Mouse (Mus musculus) CD8-positive naive resting alpha-beta T cell, adult 2 months (primary cell): ENCODE results near the gene Adh6b.
"Not testable (repeated sequence)": the region's sequence is repeated elsewhere in the genome, so short reads cannot be mapped to it uniquely, and the experiment has no call there.

Experiments
- DNase-seq, 2 experiments: peaks; one replicate each; pipeline ENCODE4 v3.0.0; 2022; ENCODE audit warnings: low read depth in 2 of 2, low spot score in 2 of 2

Adh6b gene

DNA sequence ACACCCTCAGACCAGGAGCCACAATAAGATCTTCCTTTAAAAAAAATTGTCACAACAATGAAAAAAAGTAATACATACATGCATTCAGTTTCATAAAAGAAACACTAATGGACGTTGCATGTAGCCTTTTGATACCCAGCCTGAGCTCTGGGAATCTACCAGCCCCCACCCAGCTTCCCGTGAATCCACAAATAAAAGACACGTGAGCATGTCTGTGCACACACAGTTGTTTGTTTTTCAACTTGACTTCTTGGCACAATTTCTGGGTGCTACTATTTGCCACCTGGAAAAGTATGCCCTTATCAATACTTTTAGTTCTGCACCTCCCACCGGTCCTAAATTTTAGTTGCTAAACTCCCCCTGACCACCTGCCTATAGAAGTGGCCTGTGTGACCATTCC, 19.1 kb downstream of the Adh6b start:
- no peak for DNase-seq

DNA sequence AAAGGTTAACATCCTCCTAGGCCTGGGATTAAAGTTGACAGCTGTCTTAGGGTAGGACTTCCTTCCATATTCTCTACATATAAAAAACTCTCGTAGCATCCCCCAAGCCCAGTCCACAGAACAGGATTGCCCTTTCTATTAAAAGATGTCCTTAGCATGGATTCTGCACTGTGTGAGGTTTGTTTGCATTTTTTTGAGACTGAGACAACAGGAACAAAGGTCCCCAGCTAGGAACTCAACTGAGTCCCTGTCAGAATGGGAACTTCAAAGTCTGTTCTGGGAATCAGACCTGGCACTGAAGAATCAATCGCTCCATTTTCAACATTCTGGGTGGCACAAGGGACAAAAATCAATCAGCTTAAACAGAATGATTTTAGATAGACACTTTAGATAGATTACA, 21.3 kb downstream of the Adh6b start:
- DNase-seq, result no peak

DNA sequence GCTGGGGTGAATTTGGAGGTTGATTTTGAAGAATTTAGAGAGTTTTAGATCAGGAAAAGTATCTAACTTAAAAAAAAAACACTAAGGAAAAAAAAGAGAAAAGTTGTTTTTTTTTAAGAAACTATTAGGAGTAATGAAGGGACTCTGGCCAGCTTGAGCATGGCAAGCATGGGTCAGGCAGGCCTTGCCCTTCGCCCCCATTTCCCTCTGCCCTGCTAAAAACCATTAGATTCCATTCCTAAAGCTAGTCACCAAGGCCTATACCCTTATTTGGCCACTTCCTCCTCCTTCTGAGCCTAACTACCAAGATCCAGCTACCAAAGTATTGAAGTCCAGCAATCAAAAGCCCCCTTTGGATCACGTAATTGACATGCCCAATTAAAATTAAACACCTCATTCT, 24.6 kb downstream of the Adh6b start:
- no peak for DNase-seq

DNA sequence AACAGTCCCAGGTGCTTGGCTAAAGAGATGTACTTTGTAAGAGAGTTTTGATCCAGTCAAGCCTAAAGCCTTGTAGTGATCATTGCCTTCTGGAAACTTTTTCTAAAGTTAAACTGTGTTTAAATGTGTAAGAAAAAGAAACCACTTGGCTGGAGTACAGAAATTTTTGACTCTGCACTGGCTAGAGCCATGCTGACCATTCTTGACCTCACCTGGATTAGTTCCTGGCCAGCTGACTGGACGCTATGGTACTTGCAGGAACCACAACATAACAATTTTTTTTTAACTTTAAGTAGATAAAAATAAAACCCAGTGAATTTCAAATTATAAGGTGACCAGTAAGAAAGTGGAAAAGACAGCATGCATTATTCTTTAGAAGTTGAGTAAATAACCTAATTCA, 28.0 kb downstream of the Adh6b start:
- DNase-seq, result no peak

DNA sequence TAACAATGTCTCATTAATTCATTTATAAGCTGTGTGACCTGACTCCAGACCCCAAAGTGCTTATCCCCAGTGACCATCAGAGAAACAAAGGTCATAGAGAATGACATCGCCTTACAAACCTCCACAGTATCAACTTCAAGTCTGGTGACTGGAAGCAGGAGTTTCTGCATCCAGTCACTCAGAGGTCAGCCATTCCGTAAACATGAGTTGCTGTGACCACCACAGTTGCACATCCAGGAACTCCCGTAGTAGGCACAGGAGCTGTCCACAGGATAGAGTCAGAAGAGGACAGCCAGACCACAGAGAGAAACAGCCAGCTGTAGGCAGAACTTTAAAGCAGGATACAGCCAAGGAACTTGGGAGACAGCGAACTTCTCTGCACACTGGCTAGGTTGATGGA, 28.7 kb downstream of the Adh6b start:
- not testable (repeated sequence) for DNase-seq

DNA sequence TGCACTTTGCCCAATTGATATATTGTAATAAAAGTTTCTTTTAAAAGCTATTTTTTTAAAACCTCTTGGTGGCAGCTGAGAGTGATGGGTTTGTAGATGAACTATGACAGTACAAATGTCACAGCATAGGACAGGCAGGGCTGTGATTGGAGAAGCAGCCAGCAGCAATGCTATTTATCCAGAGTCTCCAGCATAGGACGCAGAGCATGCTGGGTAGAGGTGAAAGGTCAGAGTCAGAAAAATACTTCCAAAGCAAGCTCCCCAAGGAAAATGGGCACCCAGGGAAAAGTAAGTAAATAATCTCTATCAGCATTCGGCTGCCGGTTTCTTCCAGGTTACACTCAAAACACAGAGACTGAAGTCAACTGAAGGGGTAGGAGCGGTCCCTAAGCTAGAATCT, 32.3 kb downstream of the Adh6b start:
- DNase-seq, result no peak

DNA sequence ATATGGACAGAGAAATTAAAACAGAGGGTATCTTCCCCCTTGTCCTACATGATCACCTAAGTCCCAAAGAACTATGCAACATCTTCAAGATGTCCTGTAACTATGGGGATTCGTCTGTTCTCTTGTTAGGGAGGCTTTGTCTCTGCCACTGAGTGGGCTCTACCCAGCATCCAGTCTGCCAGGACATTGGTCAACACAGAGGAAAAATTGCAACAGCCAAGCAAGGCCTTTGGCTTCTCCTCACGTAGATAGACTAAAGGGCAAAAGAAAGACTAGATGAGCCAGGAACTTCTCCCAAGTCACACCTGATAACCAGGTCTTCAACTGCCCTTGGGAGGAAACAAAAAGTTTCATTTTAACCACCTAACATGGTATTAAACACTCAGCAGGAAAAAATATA, 33.6 kb downstream of the Adh6b start:
- no peak for DNase-seq

DNA sequence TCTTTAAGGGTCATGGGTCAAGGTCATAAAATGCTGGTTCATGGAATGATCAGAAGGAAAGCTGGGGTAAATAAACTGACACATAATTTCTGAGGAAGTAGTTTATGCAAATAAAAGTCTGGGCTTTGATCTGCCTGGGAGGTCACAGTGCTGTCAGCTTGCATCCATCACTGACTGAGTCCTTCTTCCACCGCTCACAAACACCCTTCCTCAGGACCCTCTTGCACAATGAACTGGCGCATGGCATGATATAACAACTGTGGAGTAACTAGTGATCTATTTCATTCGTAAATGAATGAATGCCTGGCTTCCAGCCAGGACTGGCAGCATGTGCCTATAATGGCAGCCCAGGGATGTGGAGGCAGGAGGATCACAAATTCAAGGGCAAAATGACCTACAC, 39.6 kb downstream of the Adh6b start:
- DNase-seq, result no peak

DNA sequence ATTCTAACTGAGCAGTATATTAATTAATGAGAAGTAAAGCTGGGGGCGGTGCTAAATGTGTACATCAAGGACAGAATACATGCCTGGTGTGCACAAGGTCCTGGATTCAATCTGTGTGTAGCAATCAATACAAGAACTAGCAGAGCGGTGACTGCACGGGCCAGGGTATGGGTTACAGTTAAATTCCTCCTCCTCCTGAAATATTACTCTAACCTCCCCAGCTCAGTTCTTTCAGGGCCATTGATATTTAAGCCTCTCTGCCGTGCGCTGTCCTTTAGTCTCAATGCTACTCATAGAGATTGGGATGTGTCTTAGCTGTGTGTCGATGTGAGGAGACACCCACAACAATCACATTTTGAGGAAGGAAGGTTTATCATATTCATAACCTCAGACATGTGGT, 45.6 kb downstream of the Adh6b start:
- no peak for DNase-seq

DNA sequence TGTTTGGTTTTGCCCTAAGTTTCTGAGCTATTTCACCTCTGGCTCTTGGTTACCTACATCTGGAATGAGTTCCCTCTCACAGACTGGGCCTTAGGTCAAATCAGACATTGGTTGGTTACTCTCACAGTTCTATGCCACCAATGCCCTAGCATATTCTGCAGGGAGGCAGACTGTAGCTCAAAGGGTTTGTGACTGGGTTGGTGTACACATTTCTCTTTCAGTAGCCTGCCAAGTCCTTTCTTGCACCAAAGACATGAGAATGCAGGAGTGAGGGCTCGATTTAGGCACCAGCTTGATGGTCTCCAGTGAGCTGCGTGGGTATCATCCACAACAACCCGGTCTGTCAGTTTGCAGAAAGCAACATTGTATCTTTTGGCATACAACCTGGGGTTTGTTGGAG, 63.3 kb downstream of the Adh6b start:
- no peak for DNase-seq

DNA sequence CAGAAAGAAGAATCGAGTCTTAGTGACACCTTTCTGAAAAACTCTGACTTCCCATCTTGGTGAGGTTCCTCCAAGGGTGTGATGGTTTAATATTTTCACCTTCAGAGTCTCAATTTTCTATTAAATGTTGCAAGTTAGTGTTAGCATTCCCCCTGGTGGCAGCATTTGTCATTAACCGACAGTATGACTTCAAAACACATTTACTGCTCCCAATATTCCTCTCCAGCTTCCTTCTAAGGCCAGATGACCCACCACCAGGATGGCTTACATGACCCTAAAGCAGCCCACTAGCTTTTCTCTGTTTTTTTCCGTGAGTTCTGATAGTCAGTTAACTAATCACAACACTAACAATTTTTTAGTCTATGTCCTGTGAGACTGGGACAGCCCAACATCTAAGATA, 63.8 kb downstream of the Adh6b start:
- DNase-seq, result no peak

DNA sequence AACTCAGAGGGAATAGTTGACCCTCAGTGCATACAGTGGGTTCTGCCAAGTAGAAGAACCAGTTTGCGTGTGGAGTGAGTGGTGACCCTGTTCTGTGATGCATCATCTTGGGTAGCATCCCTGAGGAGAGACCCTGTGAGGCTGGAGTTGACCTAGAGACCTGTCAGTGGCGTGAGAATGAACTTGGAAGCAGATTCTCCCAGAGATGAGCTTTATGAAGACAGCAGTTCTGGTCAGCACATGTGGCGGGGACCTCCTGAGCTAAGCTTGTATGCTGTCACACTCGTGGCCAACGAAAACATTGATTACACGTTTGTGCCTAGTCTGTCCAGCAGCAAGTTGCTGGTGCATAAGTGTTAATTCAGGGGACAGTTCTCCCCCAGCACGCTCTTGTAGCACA, 64.3 kb downstream of the Adh6b start:
- no peak for DNase-seq

DNA sequence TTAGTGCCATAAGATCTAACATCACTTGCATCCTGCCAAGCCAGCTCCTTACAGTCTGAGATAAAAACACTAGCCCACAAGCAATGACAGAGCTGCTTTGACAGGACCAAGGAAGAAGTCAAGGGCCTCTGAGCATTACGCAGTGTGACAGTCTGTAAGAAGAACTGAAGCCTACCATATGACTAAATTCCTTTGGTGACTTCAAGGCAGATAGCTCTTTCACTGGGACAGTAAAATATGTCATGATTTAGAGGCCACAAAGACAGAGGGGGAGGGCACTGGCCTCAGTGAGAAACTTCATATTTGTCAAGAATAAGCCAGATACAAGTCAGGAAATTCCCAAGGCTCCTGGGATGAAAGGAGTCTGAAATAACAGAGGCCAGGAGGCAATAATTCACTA, 66.3 kb downstream of the Adh6b start:
- DNase-seq, result no peak
